Mouse (Mus musculus): Measurements from ENCODE around the gene Zfp229. TPM values are rescaled to one million over a fixed set of nuclear protein-coding genes. Genes with fewer than 3 reads are reported as not detected.

Zfp229 gene
- polyA plus RNA-seq (2012; rRNA removed), result 7.2 and 7.5 TPM in 2 replicates

DNA sequence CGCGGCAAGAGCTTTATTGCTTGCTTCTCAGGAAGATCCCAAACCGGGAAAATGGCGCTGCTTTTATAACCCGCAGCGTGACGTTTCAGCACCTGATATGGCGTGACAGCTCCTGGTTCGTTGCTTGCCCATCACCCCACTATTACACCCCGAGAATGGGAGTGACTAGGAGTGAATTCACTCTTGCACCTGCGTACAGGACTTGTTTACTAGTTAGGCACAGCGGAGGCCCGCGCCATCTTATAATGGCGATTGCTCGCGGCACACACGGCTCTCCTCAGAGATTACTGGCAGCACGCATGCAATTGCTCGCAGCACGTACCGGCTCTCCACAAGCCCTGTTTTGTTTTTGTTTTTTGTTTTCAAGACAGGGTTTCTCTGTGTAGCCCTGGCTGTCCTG lies at the start of gene Zfp229:
Gene Zfp229 (plus strand): TSS at position 301 of the 400 bp plus-strand sequence.

DNA sequence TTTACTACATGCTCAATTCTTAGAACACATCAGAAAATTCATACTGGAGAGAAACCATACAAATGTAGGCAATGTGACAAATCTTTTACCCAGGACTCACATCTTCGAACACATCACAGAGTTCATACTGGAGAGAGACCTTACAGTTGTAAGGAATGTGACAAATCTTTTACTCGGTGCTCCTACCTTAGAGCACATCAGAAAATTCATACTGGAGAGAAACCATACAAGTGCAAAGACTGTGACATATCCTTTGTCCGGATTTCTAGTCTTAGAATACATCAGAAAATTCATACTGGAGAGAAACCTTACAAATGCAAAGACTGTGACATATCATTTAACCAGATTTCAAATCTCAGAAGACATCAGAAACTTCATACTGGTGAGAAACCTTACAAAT lies 39.0 kb upstream of the Zfp229 start, which contains the start of gene Gm10226:
Gene Gm10226 (plus strand): TSS at position 301 of the 400 bp plus-strand sequence.

DNA sequence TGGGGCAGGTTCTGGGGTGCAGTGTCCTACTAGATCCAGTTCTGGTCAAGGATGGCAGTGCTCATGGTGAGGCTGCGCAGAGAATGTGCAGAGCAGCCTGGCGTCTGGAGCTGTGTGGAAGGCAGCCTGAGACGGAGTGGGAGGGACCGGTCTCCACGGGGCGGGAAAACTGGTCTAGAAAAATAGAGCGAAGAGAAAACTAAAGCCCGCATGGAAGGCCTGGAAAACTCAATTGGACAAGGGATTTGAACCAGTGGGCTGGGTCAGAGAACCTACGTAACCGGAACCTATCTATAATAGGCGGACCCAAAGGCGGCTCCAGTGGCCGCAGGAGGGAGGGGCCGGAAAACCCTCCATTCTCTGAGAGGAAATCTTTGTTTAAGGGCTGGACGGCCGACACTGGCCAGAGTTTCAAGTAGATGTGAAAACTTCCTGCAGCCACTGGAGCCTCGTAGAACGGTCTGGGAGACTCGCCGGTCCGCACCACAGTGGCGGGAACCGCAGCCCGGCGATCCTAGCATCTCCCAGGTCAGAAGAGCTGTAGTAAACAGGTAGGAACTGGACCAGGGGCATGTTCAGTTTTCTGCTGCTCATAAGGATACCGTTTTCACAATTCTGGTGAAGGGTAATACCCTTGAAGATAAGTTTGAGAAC lies 23.1 kb upstream of the Zfp229 start, which contains the start of gene Zfp760:
Gene Zfp760 (plus strand): TSS at position 399 of the 654 bp plus-strand sequence.

Other genes with a start within 250 kb of the Zfp229 start
- 4.7 and 4.9 TPM in 2 replicates for gene Zfp53, start 241.8 kb upstream of the Zfp229 start, polyA plus RNA-seq (2012; rRNA removed)
- gene Zfp52, start 195.3 kb upstream of the Zfp229 start, polyA plus RNA-seq (2012; rRNA removed), result 1.5 and 1.8 TPM in 2 replicates
- 17.9 and 18.1 TPM in 2 replicates for gene Zfp948, start 163.8 kb upstream of the Zfp229 start, polyA plus RNA-seq (2012; rRNA removed)
- 7.6 and 8.7 TPM in 2 replicates for gene Zfp983, start 80.2 kb upstream of the Zfp229 start, polyA plus RNA-seq (2012; rRNA removed)
- 9.6 and 10.0 TPM in 2 replicates for gene Gm10226, start 38.9 kb upstream of the Zfp229 start, polyA plus RNA-seq (2012; rRNA removed)
- 15.0 and 19.1 TPM in 2 replicates for gene Zfp760, start 23.1 kb upstream of the Zfp229 start, polyA plus RNA-seq (2012; rRNA removed)
- gene Zfp820, start 115.0 kb downstream of the Zfp229 start, polyA plus RNA-seq (2012; rRNA removed), result 1.7 and 2.1 TPM in 2 replicates
- gene Zfp995, start 179.1 kb downstream of the Zfp229 start, polyA plus RNA-seq (2012; rRNA removed), result 5.3 and 5.6 TPM in 2 replicates
- 9.4 and 11.0 TPM in 2 replicates for gene Zfp942, start 231.7 kb downstream of the Zfp229 start, polyA plus RNA-seq (2012; rRNA removed)
- 12.8 and 13.5 TPM in 2 replicates for gene Zfp943, start 231.8 kb downstream of the Zfp229 start, polyA plus RNA-seq (2012; rRNA removed)

All from central nervous system, embryonic 14 days (tissue).